Mouse (Mus musculus) CH12.LX (cell line): Measurements from ENCODE around the gene Gm10638. TPM values are rescaled to one million over a fixed set of nuclear protein-coding genes. Genes with fewer than 3 reads are reported as not detected.

Experiments
- DNase-seq: peaks from one replicate; pipeline ENCODE4 v3.0.0-alpha.2; 2013; ENCODE audit errors: extremely low read depth
- H3K27ac ChIP-seq: 2 replicates; pipeline ENCODE4 v1.5.1; 2012; ENCODE audit warnings: low read depth, mild to moderate bottlenecking, control low read depth, moderate library complexity; ENCODE audit not compliant: insufficient read depth
- H3K27me3 ChIP-seq: replicated peaks from 2 replicates; pipeline ENCODE3; 2012; ENCODE audit warnings: inconsistent platforms
- H3K36me3 ChIP-seq, 2 experiments: replicated peaks in 1 of 2; 2 replicates each; pipeline versions ENCODE3 to v1.6.1; 2012; ENCODE audit warnings: inconsistent platforms in 1 of 2, low read length in 1 of 2, mild to moderate bottlenecking in 1 of 2, mixed read lengths in 1 of 2, moderate library complexity in 1 of 2; ENCODE audit not compliant: control insufficient read depth in 1 of 2, insufficient read depth in 1 of 2
- H3K4me1 ChIP-seq, 2 experiments: 2 replicates each; pipeline ENCODE4 v1.6.1; 2012; ENCODE audit warnings: inconsistent platforms in 1 of 2, moderate library complexity in 1 of 2; ENCODE audit not compliant: insufficient read depth in 2 of 2, control insufficient read depth in 1 of 2
- H3K4me2 ChIP-seq: 2 replicates; pipeline ENCODE4 v1.6.1; 2012; ENCODE audit warnings: low read depth, mild to moderate bottlenecking, control low read depth; ENCODE audit not compliant: poor library complexity, insufficient read depth, severe bottlenecking
- H3K4me3 ChIP-seq, 3 experiments: fragments of 150-350 bp in 1 of 3; sonication (generic) in 1 of 3; replicated peaks in 1 of 3; 2 replicates each; pipeline versions ENCODE3 to v1.5.1; 2011 to 2012; ENCODE audit warnings: low read depth in 2 of 3, low read length in 2 of 3, mild to moderate bottlenecking in 2 of 3, moderate library complexity in 2 of 3, control low read depth in 1 of 3, improper control_type of control experiment in 1 of 3, inconsistent platforms in 1 of 3, mixed read lengths in 1 of 3; ENCODE audit not compliant: poor library complexity in 1 of 3
- H3K79me2 ChIP-seq: replicated peaks from 2 replicates; pipeline ENCODE4 v1.6.1; 2012; ENCODE audit warnings: mild to moderate bottlenecking, moderate library complexity; ENCODE audit not compliant: control insufficient read depth, poor library complexity, insufficient read depth, severe bottlenecking; ENCODE audit errors: extremely low read depth
- H3K9ac ChIP-seq: 2 replicates; pipeline ENCODE4 v1.6.1; 2012; ENCODE audit warnings: low read depth, mild to moderate bottlenecking, control low read depth, moderate library complexity; ENCODE audit not compliant: insufficient read depth
- H3K9me3 ChIP-seq: replicated peaks from 2 replicates; pipeline ENCODE3; 2012; ENCODE audit warnings: low read length, inconsistent platforms, mixed read lengths
- BHLHE40 ChIP-seq: IDR thresholded peaks from 2 replicates; pipeline ENCODE4 v1.6.1; 2011; ENCODE audit warnings: mild to moderate bottlenecking, low read depth, low read length, improper control_type of control experiment
- CHD1 ChIP-seq: IDR thresholded peaks from 2 replicates; pipeline ENCODE4 v1.6.1; 2012; ENCODE audit warnings: low read depth, low read length, improper control_type of control experiment, inconsistent platforms
- CHD2 ChIP-seq: IDR thresholded peaks from 2 replicates; pipeline ENCODE4 v1.6.1; 2011; ENCODE audit warnings: low read length, improper control_type of control experiment
- CTCF ChIP-seq, 2 experiments: IDR thresholded peaks in 1 of 2; conservative IDR thresholded peaks in 1 of 2; 2 replicates each; pipeline ENCODE4 v1.5.1; 2011 to 2012; ENCODE audit warnings: low read depth in 2 of 2, low read length in 2 of 2, improper control_type of control experiment in 1 of 2, inconsistent platforms in 1 of 2, mild to moderate bottlenecking in 1 of 2, moderate library complexity in 1 of 2
- EP300 ChIP-seq: IDR thresholded peaks from 2 replicates; pipeline ENCODE4 v1.6.1; 2011; ENCODE audit warnings: low read length, improper control_type of control experiment
- ETS1 ChIP-seq: conservative IDR thresholded peaks from 2 replicates; pipeline ENCODE4 v1.6.1; 2012; ENCODE audit warnings: low read depth, mild to moderate bottlenecking, inconsistent platforms, low read length, improper control_type of control experiment, moderate library complexity
- GABPA ChIP-seq: IDR thresholded peaks from 2 replicates; pipeline ENCODE4 v1.6.1; 2012; ENCODE audit warnings: low read depth, low read length, improper control_type of control experiment, inconsistent platforms; ENCODE audit not compliant: insufficient replicate concordance
- HCFC1 ChIP-seq: IDR thresholded peaks from 2 replicates; pipeline ENCODE4 v1.6.1; 2012; ENCODE audit warnings: low read depth, mild to moderate bottlenecking, inconsistent platforms, low read length, improper control_type of control experiment
- IRF4 ChIP-seq: IDR thresholded peaks from 2 replicates; pipeline ENCODE4 v1.6.1; 2014; ENCODE audit warnings: low read depth, mild to moderate bottlenecking, inconsistent platforms, low read length, improper control_type of control experiment
- JUN ChIP-seq: IDR thresholded peaks from 2 replicates; pipeline ENCODE4 v1.6.1; 2011; ENCODE audit warnings: low read depth, mild to moderate bottlenecking, low read length, improper control_type of control experiment, moderate library complexity; ENCODE audit not compliant: insufficient read depth
- MAFK ChIP-seq: IDR thresholded peaks from 2 replicates; pipeline ENCODE4 v1.6.1; 2011; ENCODE audit warnings: low read length, improper control_type of control experiment; ENCODE audit not compliant: insufficient replicate concordance
- MYC ChIP-seq: IDR thresholded peaks from 2 replicates; pipeline ENCODE4 v1.6.1; 2011; ENCODE audit warnings: low read depth, mild to moderate bottlenecking, improper control_type of control experiment, low read length
- PAX5 ChIP-seq: IDR thresholded peaks from 2 replicates; pipeline ENCODE4 v1.6.1; 2012; ENCODE audit warnings: low read length, inconsistent platforms, mixed read lengths
- POLR2A ChIP-seq: IDR thresholded peaks from 2 replicates; pipeline ENCODE4 v1.6.1; 2011; ENCODE audit warnings: low read depth, mild to moderate bottlenecking, improper control_type of control experiment, low read length
- RAD21 ChIP-seq: IDR thresholded peaks from 2 replicates; pipeline ENCODE4 v1.6.1; 2011; ENCODE audit warnings: low read depth, mild to moderate bottlenecking, low read length, improper control_type of control experiment, moderate library complexity
- SIN3A ChIP-seq: IDR thresholded peaks from 2 replicates; pipeline ENCODE4 v1.6.1; 2012; ENCODE audit warnings: low read length, improper control_type of control experiment, inconsistent platforms
- UBTF ChIP-seq: IDR thresholded peaks from 2 replicates; pipeline ENCODE4 v1.6.1; 2012; ENCODE audit warnings: low read depth, mild to moderate bottlenecking, inconsistent platforms, low read length, improper control_type of control experiment, moderate library complexity
- USF2 ChIP-seq: conservative IDR thresholded peaks from 2 replicates; pipeline ENCODE4 v1.6.1; 2011; ENCODE audit warnings: low read depth, low read length, improper control_type of control experiment
- ZC3H11A ChIP-seq: IDR thresholded peaks from 2 replicates; pipeline ENCODE4 v1.6.1; 2012; ENCODE audit warnings: low read depth, mild to moderate bottlenecking, inconsistent platforms, low read length, improper control_type of control experiment
- ZMIZ1 ChIP-seq: IDR thresholded peaks from 2 replicates; pipeline ENCODE4 v1.6.1; 2012; ENCODE audit warnings: low read depth, mild to moderate bottlenecking, inconsistent platforms, low read length, improper control_type of control experiment
- ZNF384 ChIP-seq: IDR thresholded peaks from 2 replicates; pipeline ENCODE4 v1.6.1; 2012; ENCODE audit warnings: low read depth, low read length, improper control_type of control experiment, inconsistent platforms
- dilution Hi-C: fragments of 300-500 bp; cut with MboI; formaldehyde crosslinking; loops from 2 replicates; pipeline ENCODE4 v1.14.3; 2020; ENCODE audit warnings: low sequenced_read_pairs; ENCODE audit not compliant: extremely low pct_unique_long_range_greater_than_20kb, extremely low pct_ligation_motif_present
- in situ Hi-C: fragments of 300-500 bp; cut with MboI; formaldehyde crosslinking; loops from 3 replicates; pipeline ENCODE4 v1.14.3; 2019; ENCODE audit warnings: low sequenced_read_pairs, low pct_ligation_motif_present, low pct_unique_long_range_greater_than_20kb, mixed read lengths
- polyA plus RNA-seq: library from polyadenylated mRNA; unstranded; fragments of >175 nt; gene quantifications from 2 replicates; pipeline ENCODE4 v1.2.1, GENCODE M21; 2012; ENCODE audit warnings: low read depth; ENCODE audit not compliant: insufficient read length
- total RNA-seq, 2 experiments: library from RNA; depleted of rRNA; stranded (reverse); fragments of 300-350 nt in 1 of 2; fragments of >200 nt in 1 of 2; gene quantifications; 2 replicates each; pipeline ENCODE4 v1.2.3; 2012 to 2014

The Gm10638 gene
- total and polyA plus RNA-seq, 3 experiments, result 0.13 TPM; not detected in 2

- Histone ChIP-seq H3K27ac (no peak overlapping the region), H3K9me3 (no peaks in the 10 kb centered on the region), H3K4me3 (no peak overlapping the region), H3K79me2 (no peaks in the 10 kb centered on the region), H3K9ac (no peak overlapping the region), H3K27me3 (no peaks in the 10 kb centered on the region), H3K4me1 (peaks cover 7 to 12% of the 10 kb centered on the region in 2 experiments; a peak in 3 of 4 replicates), H3K4me2 (no peak overlapping the region), H3K36me3 (no peaks in the 10 kb centered on the region)
- dilution Hi-C loops (no loop called here), in situ Hi-C loops (no loop called here)
- TF ChIP-seq MAFK (no peak), RAD21 (no peak), POLR2A (no peak), ZNF384 (no peak), IRF4 (no peak), GABPA (no peak), SIN3A (no peak), USF2 (no peak), EP300 (no peak), BHLHE40 (no peak), HCFC1 (no peak), UBTF (no peak), ZC3H11A (no peak), ETS1 (no peak), CHD2 (no peak), CTCF (conservative IDR thresholded peaks at IDR 0.05 in 1 of 2, IDR thresholded peaks at IDR 0.05 in 1 of 2; ENCODE audit: low read depth in 2 of 2, low read length in 2 of 2) (no peak), JUN (no peak), PAX5 (no peak), ZMIZ1 (no peak)
- DNase-seq, result no peak
Measured at GRCm38 (mm10) chr8:86781094-86781493, 35.6 kb downstream of the Gm10638 start.

DNA sequence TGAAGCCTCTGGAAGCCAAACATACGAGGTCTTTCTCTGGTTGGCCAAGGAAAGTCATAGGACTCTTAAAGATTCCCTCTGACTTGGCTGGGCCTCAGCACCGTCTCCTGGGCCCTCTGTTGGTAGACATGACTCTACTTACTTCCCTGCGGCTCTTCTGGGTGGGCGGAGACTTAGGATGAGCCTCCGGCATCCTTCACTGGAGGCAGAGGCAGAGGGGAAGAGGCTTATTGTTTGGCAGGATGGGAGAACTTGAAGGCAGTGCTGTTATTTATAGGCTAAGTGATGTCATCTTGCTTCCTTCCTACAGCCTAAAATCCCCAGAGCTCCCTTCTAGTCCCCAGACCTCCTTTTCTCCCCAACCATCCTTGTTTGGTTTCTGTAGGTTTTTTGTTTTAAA lies 41.0 kb downstream of the Gm10638 start:
- no peaks in the 10 kb centered on the region for H3K36me3 ChIP-seq
- no peak overlapping the region for H3K4me3 ChIP-seq
- dilution Hi-C loops (no loop called here), in situ Hi-C loops (no loop called here)
- H3K4me2 ChIP-seq, result no peak overlapping the region
- no peak for TF ChIP-seq POLR2A
- TF ChIP-seq CHD1, result no peak
- no peak for TF ChIP-seq MYC
- no peak for TF ChIP-seq ZNF384
- no peaks in the 10 kb centered on the region for H3K79me2 ChIP-seq
- H3K9me3 ChIP-seq, result no peaks in the 10 kb centered on the region
- no peaks in the 10 kb centered on the region for H3K27me3 ChIP-seq
- peaks cover 2 to 5% of the 10 kb centered on the region in 2 experiments; a peak in 2 of 4 replicates for H3K4me1 ChIP-seq
- no peak overlapping the region for H3K27ac ChIP-seq
- no peak for DNase-seq
- no peak overlapping the region for H3K9ac ChIP-seq
